Mouse (Mus musculus) limb, embryonic 11.5 days (tissue): ENCODE measurements around the gene Gm10226. TPM values are rescaled to one million over a fixed set of nuclear protein-coding genes. Genes with fewer than 3 reads are reported as not detected.
"Not testable (repeated sequence)": the region's sequence is repeated elsewhere in the genome, so short reads cannot be mapped to it uniquely, and the experiment has no call there.

Experiments used
- ATAC-seq: fragments of 200-750 bp; cut with Nextera tagmentation; 2 replicates; pipeline ENCODE4 v1.8.0; 2017; ENCODE audit warnings: low read depth; ENCODE audit not compliant: insufficient number of reproducible peaks, low FRiP score, low TSS enrichment
- DNase-seq: peaks from one replicate; pipeline ENCODE4 v3.0.0-alpha.2; 2015; ENCODE audit warnings: low spot score
- H3K27ac ChIP-seq: fragments of 300-500 bp; sonication (generic); replicated peaks from 2 replicates; pipeline ENCODE4 v1.5.1; 2014; ENCODE audit warnings: low read depth, mild to moderate bottlenecking, low read length
- H3K27me3 ChIP-seq: fragments of 300-500 bp; sonication (generic); 2 replicates; pipeline ENCODE4 v1.6.1; 2014; ENCODE audit warnings: mild to moderate bottlenecking, low read length, mixed read lengths; ENCODE audit not compliant: control insufficient read depth, insufficient read depth
- H3K36me3 ChIP-seq: fragments of 300-500 bp; sonication (generic); 2 replicates; pipeline ENCODE4 v1.6.1; 2014; ENCODE audit warnings: mild to moderate bottlenecking, low read length, moderate library complexity, mixed read lengths; ENCODE audit not compliant: control insufficient read depth, insufficient read depth
- H3K4me1 ChIP-seq: fragments of 300-500 bp; sonication (generic); 2 replicates; pipeline ENCODE4 v1.6.1; 2014; ENCODE audit warnings: low read length, mixed read lengths; ENCODE audit not compliant: control insufficient read depth, insufficient read depth
- H3K4me2 ChIP-seq: fragments of 300-500 bp; sonication (generic); 2 replicates; pipeline ENCODE4 v1.6.1; 2014; ENCODE audit warnings: low read depth, mild to moderate bottlenecking, moderate library complexity; ENCODE audit not compliant: severe bottlenecking
- H3K4me3 ChIP-seq: fragments of 300-500 bp; sonication (generic); 2 replicates; pipeline ENCODE4 v1.5.1; 2014; ENCODE audit warnings: low read depth, low read length
- H3K9ac ChIP-seq: fragments of 300-500 bp; sonication (generic); 2 replicates; pipeline ENCODE4 v1.6.1; 2014; ENCODE audit warnings: mild to moderate bottlenecking, low read length
- H3K9me3 ChIP-seq: fragments of 300-500 bp; sonication (generic); 2 replicates; pipeline ENCODE4 v1.6.1; 2016; ENCODE audit warnings: low read length; ENCODE audit not compliant: control insufficient read depth
- WGBS: fragments of 180-500 bp; shearing (Covaris S2); extraction: QIAGEN DNeasy Blood & Tissue Kit; methylation state at CpG from one replicate; pipeline ENCODE4 v1.1.7; 2014; 5-methylcytosine and 5-hydroxymethylcytosine counted together
- polyA plus RNA-seq: library from polyadenylated mRNA; unstranded; fragments of >200 nt; fragmentation: Nextera tagmentation; extraction: Ambion mirVana; gene quantifications from 2 replicates; pipeline ENCODE4 v1.2.1, GENCODE M21; 2014

The Gm10226 gene
- polyA plus RNA-seq: 9.4 and 10.1 TPM in 2 replicates

- peaks cover 3% of the 10 kb centered on the region; the same call in 1 of the 2 replicates for H3K36me3 ChIP-seq
- no peak within 1 kb of the TSS for H3K27ac ChIP-seq
- ATAC-seq: no peak
- no peaks in the 10 kb centered on the region for H3K9me3 ChIP-seq
- H3K9ac ChIP-seq: no peak within 1 kb of the TSS
- no peak for DNase-seq
- WGBS: 89% methylated on average over 3 of the region's 3 CpGs
- no peaks in the 10 kb centered on the region for H3K4me1 ChIP-seq
- no peak within 1 kb of the TSS for H3K4me3 ChIP-seq
- H3K27me3 ChIP-seq: no peaks in the 10 kb centered on the region
- H3K4me2 ChIP-seq: no peak within 1 kb of the TSS
These were observed at the start of gene Gm10226 for GRCm38 (mm10) chr17:21691560-21691959. Gene Gm10226 (plus strand): TSS chr17:21691860.

GRCm38 (mm10) chr17:21648791-21649190, 42.9 kb upstream of the Gm10226 start:
- Histone ChIP-seq H3K9ac (no peak overlapping the region), H3K27ac (no peak overlapping the region), H3K9me3 (no peaks in the 10 kb centered on the region), H3K4me2 (no peak overlapping the region), H3K27me3 (no peaks in the 10 kb centered on the region), H3K4me3 (no peak overlapping the region), H3K4me1 (no peaks in the 10 kb centered on the region), H3K36me3 (no peaks in the 10 kb centered on the region)
- 40% methylated on average over 3 of the region's 3 CpGs for WGBS
- ATAC-seq: no peak
- DNase-seq: no peak

GRCm38 (mm10) chr17:21649936-21650335, 41.7 kb upstream of the Gm10226 start:
- Histone ChIP-seq H3K4me3 (peak overlapping the region; percentile 30; the same call in 1 of the 2 replicates), H3K27ac (no peak overlapping the region; the same call in 1 of the 2 replicates), H3K9ac (no peak overlapping the region; the same call in 1 of the 2 replicates), H3K4me2 (peak overlapping the region; percentile 40), H3K4me1 (no peaks in the 10 kb centered on the region), H3K36me3 (no peaks in the 10 kb centered on the region), H3K9me3 (no peaks in the 10 kb centered on the region), H3K27me3 (no peaks in the 10 kb centered on the region)
- peak; percentile 8; the same call in 1 of the 2 replicates for ATAC-seq
- WGBS: 30% methylated on average over 2 of the region's 2 CpGs
- peak; percentile 28 for DNase-seq

GRCm38 (mm10) chr17:21650364-21650907, 41.2 kb upstream of the Gm10226 start, which contains the start of gene Zfp983:
Gene Zfp983 (plus strand): TSS chr17:21650624.
- H3K36me3 ChIP-seq, H3K27ac ChIP-seq, H3K9me3 ChIP-seq, H3K9ac ChIP-seq, H3K4me1 ChIP-seq, H3K27me3 ChIP-seq: not testable (repeated sequence)
- DNase-seq: peak; percentile 80
- Histone ChIP-seq H3K4me2 (peak within 1 kb of the TSS; percentile 40), H3K4me3 (peak within 1 kb of the TSS; percentile 30)
- 1% methylated on average over 17 of the region's 17 CpGs for WGBS
- ATAC-seq: peak; percentile 99

GRCm38 (mm10) chr17:21678826-21679225, 12.8 kb upstream of the Gm10226 start:
- DNase-seq, H3K9ac ChIP-seq, H3K9me3 ChIP-seq, H3K4me1 ChIP-seq, H3K27ac ChIP-seq, ATAC-seq, H3K4me3 ChIP-seq, H3K4me2 ChIP-seq, H3K27me3 ChIP-seq, H3K36me3 ChIP-seq: not testable (repeated sequence)
- 20% methylated on average over 1 of the region's 1 CpGs for WGBS

GRCm38 (mm10) chr17:21679273-21680018, 12.2 kb upstream of the Gm10226 start:
- DNase-seq (peak; percentile 73), ATAC-seq (peak; percentile 98)
- no peaks in the 10 kb centered on the region for H3K4me1 ChIP-seq
- H3K9ac ChIP-seq: no peak overlapping the region
- 3% methylated on average over 9 of the region's 9 CpGs for WGBS
- H3K36me3 ChIP-seq: no peaks in the 10 kb centered on the region
- H3K9me3 ChIP-seq: no peaks in the 10 kb centered on the region
- H3K4me2 ChIP-seq: peak overlapping the region; percentile 43
- H3K27ac ChIP-seq: no peak overlapping the region
- H3K4me3 ChIP-seq: peak overlapping the region; percentile 31
- H3K27me3 ChIP-seq: no peaks in the 10 kb centered on the region

GRCm38 (mm10) chr17:21680019-21680376, 11.7 kb upstream of the Gm10226 start:
- peak overlapping the region; percentile 43 for H3K4me2 ChIP-seq
- not testable (repeated sequence) for H3K9ac ChIP-seq, H3K4me1 ChIP-seq, DNase-seq, H3K36me3 ChIP-seq, H3K9me3 ChIP-seq, H3K27ac ChIP-seq, H3K27me3 ChIP-seq
- peak overlapping the region; percentile 31 for H3K4me3 ChIP-seq
- peak; percentile 90 for ATAC-seq
- under 1% methylated on average over 10 of the region's 10 CpGs for WGBS

- Histone ChIP-seq H3K27me3 (no peaks in the 10 kb centered on the region), H3K4me3 (no peak overlapping the region), H3K9ac (no peak overlapping the region), H3K4me2 (no peak overlapping the region), H3K4me1 (no peaks in the 10 kb centered on the region), H3K36me3 (peaks cover 3% of the 10 kb centered on the region; the same call in 1 of the 2 replicates), H3K27ac (no peak overlapping the region), H3K9me3 (no peaks in the 10 kb centered on the region)
- 76% methylated on average over 3 of the region's 3 CpGs for WGBS
- DNase-seq: no peak
- ATAC-seq: no peak
These were observed 1.7 kb downstream of the Gm10226 start for GRCm38 (mm10) chr17:21693342-21693741.
